8 mouse cellular contexts compared by ENCODE assay signal in genomic region chr13:42301961-42302861, GRCm38 (mm10). TPM values are rescaled to one million over a fixed set of nuclear protein-coding genes. Genes with fewer than 3 reads are reported as not detected.
DNase-seq lines count a peak whose midpoint lies in the region; ATAC-seq and TF ChIP-seq lines count a peak whose summit lies in the region.

No protein-coding gene starts in this region.

- ATAC-seq in kidney, embryonic 14.5 days (ENCODE audit: low FRiP score, low TSS enrichment) = no peak
- no peak for ATAC-seq in midbrain, embryonic 12.5 days (ENCODE audit: low FRiP score, low read depth)
- no peak for ATAC-seq in erythroid progenitor cell, adult 5-6 weeks (replicated peaks; ENCODE audit: low FRiP score, poor library complexity, severe bottlenecking)

- peak overlapping the region; percentile 77 for H3K9ac ChIP-seq in heart, adult 2 months (ENCODE audit: low read depth, low read length)
- H3K9ac ChIP-seq in kidney, embryonic 14.5 days (ENCODE audit: low read depth, low read length) = no peak overlapping the region
- H3K9ac ChIP-seq in midbrain, embryonic 12.5 days (replicated peaks) = peak overlapping the region; percentile 39; the same call in 1 of the 2 replicates

- H3K36me3 ChIP-seq in testis, adult 2 months (ENCODE audit: control insufficient read depth, insufficient read depth, low read length) = no peaks in the 10 kb centered on the region
- H3K36me3 ChIP-seq in heart, adult 2 months (ENCODE audit: control insufficient read depth, insufficient read depth, low read length) = no peaks in the 10 kb centered on the region
- no peaks in the 10 kb centered on the region for H3K36me3 ChIP-seq in kidney, embryonic 14.5 days (ENCODE audit: control insufficient read depth, insufficient read depth, low read length)
- no peaks in the 10 kb centered on the region for H3K36me3 ChIP-seq in midbrain, embryonic 12.5 days

- H3K9me3 ChIP-seq in kidney, embryonic 14.5 days (ENCODE audit: control insufficient read depth, low read length) = no peaks in the 10 kb centered on the region
- no peaks in the 10 kb centered on the region for H3K9me3 ChIP-seq in midbrain, embryonic 12.5 days

- H3K4me3 ChIP-seq in testis, adult 2 months (ENCODE audit: control insufficient read depth, low read depth, low read length) = peak overlapping the region; percentile 1
- peak overlapping the region; percentile 54 for H3K4me3 ChIP-seq in heart, adult 2 months
- H3K4me3 ChIP-seq in kidney, embryonic 14.5 days (ENCODE audit: low read length) = peak overlapping the region; percentile 43
- H3K4me3 ChIP-seq in midbrain, embryonic 12.5 days = peak overlapping the region; percentile 39

- intact Hi-C loops in heart, adult 2 months (cut with DNase I) = loop anchor here (1.0 to 5.0 kb wide), 5 partner anchors 43 to 660 kb away; partner anchors contain the start of gene Hivep1

- TF ChIP-seq CTCF in testis, adult 2 months (IDR thresholded peaks at IDR 0.05; ENCODE audit: control insufficient read depth, insufficient read depth, insufficient replicate concordance, low read depth, low read length) = no peak
- peak; percentile 63 for TF ChIP-seq CTCF in heart, adult 2 months (IDR thresholded peaks at IDR 0.05)

- 4% methylated on average over 27 of the region's 27 CpGs for WGBS in heart, adult 2 months
- 16% methylated on average over 27 of the region's 27 CpGs for WGBS in kidney, embryonic 14.5 days
- 9% methylated on average over 27 of the region's 27 CpGs for WGBS in midbrain, embryonic 12.5 days

- TF ChIP-seq POLR2A in testis, adult 2 months (IDR thresholded peaks at IDR 0.05; ENCODE audit: control insufficient read depth, low read depth, low read length) = no peak
- TF ChIP-seq POLR2A in heart, adult 2 months (IDR thresholded peaks at IDR 0.05; ENCODE audit: insufficient read depth, low read depth, low read length) = no peak

- peak overlapping the region; percentile 68 for H3K4me2 ChIP-seq in kidney, embryonic 14.5 days (replicated peaks; ENCODE audit: low read depth, low read length)
- peak overlapping the region; percentile 58 for H3K4me2 ChIP-seq in midbrain, embryonic 12.5 days (replicated peaks)

- no peak for DNase-seq in testis, postnatal 14 days (ENCODE audit: low spot score)
- peak; percentile 33 to 34 for DNase-seq in heart, adult 2 months
- DNase-seq in gastrocnemius, postnatal 10 days = no peak
- DNase-seq in thymus, postnatal 25 days = no peak

- no peaks in the 10 kb centered on the region; the same call in 1 of the 2 replicates for H3K4me1 ChIP-seq in testis, adult 2 months (ENCODE audit: control insufficient read depth, insufficient read depth, low read length)
- peaks cover 5% of the 10 kb centered on the region for H3K4me1 ChIP-seq in heart, adult 2 months (ENCODE audit: control insufficient read depth, insufficient read depth, low read length)
- peaks cover 8% of the 10 kb centered on the region; the same call in 1 of the 2 replicates for H3K4me1 ChIP-seq in kidney, embryonic 14.5 days (ENCODE audit: control insufficient read depth, insufficient read depth, low read length)
- peaks cover 15% of the 10 kb centered on the region; the same call in 1 of the 2 replicates for H3K4me1 ChIP-seq in midbrain, embryonic 12.5 days

- TF ChIP-seq EP300 in heart, adult 2 months (IDR thresholded peaks at IDR 0.05; ENCODE audit: insufficient read depth, low read depth, low read length) = no peak

- no peak overlapping the region for H3K27ac ChIP-seq in testis, adult 2 months (ENCODE audit: control insufficient read depth, insufficient read depth, low read depth, low read length)
- peak overlapping the region; percentile 87 for H3K27ac ChIP-seq in heart, adult 2 months
- no peak overlapping the region for H3K27ac ChIP-seq in kidney, embryonic 14.5 days (ENCODE audit: low read depth, low read length)
- H3K27ac ChIP-seq in midbrain, embryonic 12.5 days (replicated peaks) = no peak overlapping the region

- no peaks in the 10 kb centered on the region for H3K79me2 ChIP-seq in heart, adult 2 months (replicated peaks; ENCODE audit: control insufficient read depth, insufficient read depth, low read length)

- no peaks in the 10 kb centered on the region; the same call in 1 of the 2 replicates for H3K27me3 ChIP-seq in testis, adult 2 months (ENCODE audit: control insufficient read depth, insufficient read depth, low read length)
- no peaks in the 10 kb centered on the region for H3K27me3 ChIP-seq in heart, adult 2 months (ENCODE audit: control insufficient read depth, insufficient read depth, low read length)
- peaks cover 13% of the 10 kb centered on the region for H3K27me3 ChIP-seq in kidney, embryonic 14.5 days (ENCODE audit: control insufficient read depth, insufficient read depth, low read length)
- peaks cover 57% of the 10 kb centered on the region for H3K27me3 ChIP-seq in midbrain, embryonic 12.5 days

RNA-seq across cellular contexts. Expression of gene Edn1, which starts 0.9 kb away (rescaled TPM):
- polyA plus RNA-seq in testis, adult 2 months (2012; rRNA removed) = 0.64 and 0.66 TPM in 2 replicates
- total RNA-seq in heart, adult 2 months (2021) = 1 to 10 TPM; 3.0 to 3.2 TPM
- 2.2 and 4.4 TPM in 2 replicates for polyA plus RNA-seq in heart, adult 2 months (2012; rRNA removed)
- 2.0 and 2.1 TPM in 2 replicates for polyA plus RNA-seq in kidney, embryonic 14.5 days (2014; fragmentation: Nextera tagmentation; extraction: Ambion mirVana)
- polyA plus RNA-seq in midbrain, embryonic 12.5 days (2016; fragmentation: Nextera tagmentation; extraction: Ambion mirVana) = 2.0 and 2.6 TPM in 2 replicates
- not detected in 2 replicates for total RNA-seq in erythroid progenitor cell, adult 5-6 weeks (2015; ENCODE audit: low replicate concordance)
- total RNA-seq in erythroid progenitor cell, adult 5-6 weeks (2017; ENCODE audit: low replicate concordance) = not detected in 2 replicates
- 1 to 10 TPM; 1.3 to 1.7 TPM for total RNA-seq in gastrocnemius, postnatal 10 days (2021)

Comparison
In these comparisons a context has a peak if more than half of its experiments do, and no peak if none do; other contexts are left out.
1. H3K4me3 ChIP-seq: peak in every context shown above with its lines; median percentile 54 in heart, adult 2 months; 43 in kidney, embryonic 14.5 days; 39 in midbrain, embryonic 12.5 days; 1 in testis, adult 2 months.
2. DNase-seq: peak in heart, adult 2 months (2 of 2); none in testis, postnatal 14 days (single experiment), gastrocnemius, postnatal 10 days (single experiment) and thymus, postnatal 25 days (single experiment).